Mouse (Mus musculus): ENCODE data around the gene Camkmt.

- TF ChIP-seq MAX (IDR thresholded peaks at IDR 0.05; ENCODE audit: low read length): no peak
- no peak for TF ChIP-seq GABPA (IDR thresholded peaks at IDR 0.05; ENCODE audit: low read depth, low read length)
- no peak for TF ChIP-seq POLR2A (IDR thresholded peaks at IDR 0.05; ENCODE audit: control insufficient read depth in 1 of 2, insufficient read depth in 1 of 2, low read depth in 1 of 2, low read length in 2 of 2, poor library complexity in 1 of 2)
- no peak for TF ChIP-seq TCF12 (IDR thresholded peaks at IDR 0.05; ENCODE audit: low read depth, low read length)
- TF ChIP-seq CHD2 (IDR thresholded peaks at IDR 0.05; ENCODE audit: low read length): no peak
- no peak for TF ChIP-seq ZMIZ1 (IDR thresholded peaks at IDR 0.05; ENCODE audit: low read depth, low read length)
- no peak for TF ChIP-seq EP300 (IDR thresholded peaks at IDR 0.05; ENCODE audit: low read depth in 1 of 2, low read length in 2 of 2)
- no peak for TF ChIP-seq BHLHE40 (IDR thresholded peaks at IDR 0.05; ENCODE audit: borderline replicate concordance, low read depth, low read length)
- TF ChIP-seq CTCF (IDR thresholded peaks at IDR 0.05 in 2 of 3, conservative IDR thresholded peaks at IDR 0.05 in 1 of 3; ENCODE audit: control insufficient read depth in 1 of 3, insufficient read depth in 1 of 3, low read depth in 2 of 3, low read length in 3 of 3, poor library complexity in 1 of 3, severe bottlenecking in 1 of 3): no peak
Measured at GRCm38 (mm10) chr17:85375523-85375922, 285.2 kb downstream of the Camkmt start.
